In genomic region chr10:77623069-77623492, GRCm38 (mm10) we compare ENCODE assay signal across 7 mouse cellular contexts. TPM values are rescaled to one million over a fixed set of nuclear protein-coding genes. Genes with fewer than 3 reads are reported as not detected.
DNase-seq lines count a peak whose midpoint lies in the region; ATAC-seq lines count a peak whose summit lies in the region.

No protein-coding gene starts in this region.

- DNase-seq in 3T3-L1 (ENCODE audit: low read depth, low spot score), result peak; percentile 78
- peak; percentile 48 for DNase-seq in CD4-positive helper T cell, adult 2 months (ENCODE audit: low read depth, low spot score)
- peak; percentile 33 for DNase-seq in embryonic facial prominence, embryonic 10.5 days (ENCODE audit: low spot score)
- DNase-seq in layer of hippocampus, postnatal 10 days (ENCODE audit: low spot score in 2 of 2), result peak; percentile 55 to 58
- no peak for DNase-seq in c-Kit-positive CD71-positive TER-119-positive erythroid progenitor cells, embryonic 14.5 days (ENCODE audit: low spot score)

- H3K9ac ChIP-seq in heart, embryonic 11.5 days (ENCODE audit: low read depth, low read length), result peak overlapping the region; percentile 99

- WGBS in embryonic facial prominence, embryonic 10.5 days, result 17% methylated on average over 8 of the region's 8 CpGs
- WGBS in heart, embryonic 11.5 days (ENCODE audit: insufficient replicate concordance), result 18% methylated on average over 8 of the region's 8 CpGs

- no peak for ATAC-seq in heart, embryonic 11.5 days (replicated peaks; ENCODE audit: insufficient number of reproducible peaks, low FRiP score, low TSS enrichment)

- H3K27me3 ChIP-seq in embryonic facial prominence, embryonic 10.5 days (replicated peaks; ENCODE audit: low read depth, poor library complexity, severe bottlenecking), result no peaks in the 10 kb centered on the region
- H3K27me3 ChIP-seq in heart, embryonic 11.5 days (ENCODE audit: control insufficient read depth, insufficient read depth, low read length), result no peaks in the 10 kb centered on the region
- H3K27me3 ChIP-seq in megakaryocyte, embryonic 14.5 days (replicated peaks), result no peaks in the 10 kb centered on the region

- H3K36me3 ChIP-seq in embryonic facial prominence, embryonic 10.5 days (replicated peaks), result peaks cover 42% of the 10 kb centered on the region
- peaks cover 3% of the 10 kb centered on the region; the same call in 1 of the 2 replicates for H3K36me3 ChIP-seq in heart, embryonic 11.5 days (ENCODE audit: control insufficient read depth, insufficient read depth, low read length)
- peaks cover 43% of the 10 kb centered on the region for H3K36me3 ChIP-seq in megakaryocyte, embryonic 14.5 days (replicated peaks; ENCODE audit: low read length)

- H3K27ac ChIP-seq in embryonic facial prominence, embryonic 10.5 days (replicated peaks), result peak overlapping the region; percentile 95
- peak overlapping the region; percentile 86; the same call in 1 of the 2 replicates for H3K27ac ChIP-seq in heart, embryonic 11.5 days (ENCODE audit: low read depth, low read length)

- peaks cover 27% of the 10 kb centered on the region for H3K4me1 ChIP-seq in embryonic facial prominence, embryonic 10.5 days
- peaks cover 21% of the 10 kb centered on the region for H3K4me1 ChIP-seq in heart, embryonic 11.5 days (ENCODE audit: control insufficient read depth, insufficient read depth, low read length)
- peaks cover 63% of the 10 kb centered on the region for H3K4me1 ChIP-seq in megakaryocyte, embryonic 14.5 days

- H3K4me2 ChIP-seq in heart, embryonic 11.5 days, result peak overlapping the region; percentile 76

- peak overlapping the region; percentile 99 for H3K4me3 ChIP-seq in embryonic facial prominence, embryonic 10.5 days
- peak overlapping the region; percentile 92 for H3K4me3 ChIP-seq in heart, embryonic 11.5 days (ENCODE audit: low read depth, low read length)
- peak overlapping the region; percentile 97 for H3K4me3 ChIP-seq in megakaryocyte, embryonic 14.5 days (replicated peaks)

- no peaks in the 10 kb centered on the region for H3K9me3 ChIP-seq in embryonic facial prominence, embryonic 10.5 days
- H3K9me3 ChIP-seq in heart, embryonic 11.5 days (replicated peaks; ENCODE audit: control insufficient read depth, low read length), result no peaks in the 10 kb centered on the region
- no peaks in the 10 kb centered on the region for H3K9me3 ChIP-seq in megakaryocyte, embryonic 14.5 days

RNA-seq across cellular contexts. Expression of gene Ube2g2, which starts 1.0 kb away (rescaled TPM):
- polyA plus RNA-seq in embryonic facial prominence, embryonic 10.5 days (2016; fragmentation: Nextera tagmentation; extraction: Ambion mirVana), result 98.9 and 101 TPM in 2 replicates
- polyA plus RNA-seq in heart, embryonic 11.5 days (2014; fragmentation: Nextera tagmentation; extraction: Ambion mirVana), result 38.0 and 42.9 TPM in 2 replicates
- 10 to 100 TPM; 46.6 to 54.3 TPM for total RNA-seq in layer of hippocampus, postnatal 10 days (2021)
- polyA plus RNA-seq in megakaryocyte, embryonic 14.5 days (2012; ENCODE audit: insufficient read depth, low replicate concordance), result 14.2 and 28.4 TPM in 2 replicates

RNA-seq across cellular contexts. Expression of gene Gm49325, which starts 17.1 kb away (rescaled TPM):
- polyA plus RNA-seq in embryonic facial prominence, embryonic 10.5 days (2016; fragmentation: Nextera tagmentation; extraction: Ambion mirVana), result 1.9 and 8.0 TPM in 2 replicates
- not detected in 2 replicates for polyA plus RNA-seq in heart, embryonic 11.5 days (2014; fragmentation: Nextera tagmentation; extraction: Ambion mirVana)
- total RNA-seq in layer of hippocampus, postnatal 10 days (2021), result 10 to 100 TPM; 17.9 to 34.8 TPM
- 9.0 and 23.2 TPM in 2 replicates for polyA plus RNA-seq in megakaryocyte, embryonic 14.5 days (2012; ENCODE audit: insufficient read depth, low replicate concordance)

RNA-seq across cellular contexts. Expression of gene Sumo3, which starts 17.2 kb away (rescaled TPM):
- 419 and 445 TPM in 2 replicates for polyA plus RNA-seq in embryonic facial prominence, embryonic 10.5 days (2016; fragmentation: Nextera tagmentation; extraction: Ambion mirVana)
- polyA plus RNA-seq in heart, embryonic 11.5 days (2014; fragmentation: Nextera tagmentation; extraction: Ambion mirVana), result 165 and 212 TPM in 2 replicates
- 100 to 1,000 TPM; 129 to 156 TPM for total RNA-seq in layer of hippocampus, postnatal 10 days (2021)
- polyA plus RNA-seq in megakaryocyte, embryonic 14.5 days (2012; ENCODE audit: insufficient read depth, low replicate concordance), result 11.6 and 90.7 TPM in 2 replicates

RNA-seq across cellular contexts. Expression of gene Pttg1ip, which starts 41.6 kb away (rescaled TPM):
- 65.6 and 71.0 TPM in 2 replicates for polyA plus RNA-seq in embryonic facial prominence, embryonic 10.5 days (2016; fragmentation: Nextera tagmentation; extraction: Ambion mirVana)
- 108 and 113 TPM in 2 replicates for polyA plus RNA-seq in heart, embryonic 11.5 days (2014; fragmentation: Nextera tagmentation; extraction: Ambion mirVana)
- 10 to 100 TPM; 71.6 to 82.0 TPM for total RNA-seq in layer of hippocampus, postnatal 10 days (2021)
- 284 and 814 TPM in 2 replicates for polyA plus RNA-seq in megakaryocyte, embryonic 14.5 days (2012; ENCODE audit: insufficient read depth, low replicate concordance)
